Mouse (Mus musculus) liver, embryonic 11.5 days (tissue): ENCODE data around the gene Usp15. TPM values are rescaled to one million over a fixed set of nuclear protein-coding genes. Genes with fewer than 3 reads are reported as not detected.

Source experiments
- ATAC-seq: fragments of 200-750 bp; cut with Nextera tagmentation; replicated peaks from 2 replicates; pipeline ENCODE4 v1.8.0; 2017; ENCODE audit warnings: moderate number of reproducible peaks, mild to moderate bottlenecking, moderate TSS enrichment, moderate library complexity; ENCODE audit not compliant: low FRiP score
- DNase-seq: peaks from one replicate; pipeline ENCODE4 v3.0.0-alpha.2; 2017; ENCODE audit warnings: low spot score
- H3K27ac ChIP-seq: fragments of 300-500 bp; sonication (generic); 2 replicates; pipeline ENCODE4 v1.5.1; 2014; ENCODE audit warnings: mild to moderate bottlenecking, low read depth, low read length, control low read depth
- H3K27me3 ChIP-seq: fragments of 300-500 bp; sonication (generic); replicated peaks from 2 replicates; pipeline ENCODE4 v1.6.1; 2014; ENCODE audit warnings: low read length, mixed read lengths; ENCODE audit not compliant: control insufficient read depth, insufficient read depth
- H3K36me3 ChIP-seq: fragments of 300-500 bp; sonication (generic); 2 replicates; pipeline ENCODE4 v1.6.1; 2014; ENCODE audit warnings: mild to moderate bottlenecking, low read length, moderate library complexity, mixed read lengths; ENCODE audit not compliant: control insufficient read depth, insufficient read depth
- H3K4me1 ChIP-seq: fragments of 300-500 bp; sonication (generic); replicated peaks from 2 replicates; pipeline ENCODE4 v1.6.1; 2014; ENCODE audit warnings: low read length, mixed read lengths; ENCODE audit not compliant: control insufficient read depth, insufficient read depth
- H3K4me2 ChIP-seq: fragments of 300-500 bp; sonication (generic); 2 replicates; pipeline ENCODE4 v1.6.1; 2014; ENCODE audit warnings: mild to moderate bottlenecking, control low read depth, moderate library complexity
- H3K4me3 ChIP-seq: fragments of 300-500 bp; sonication (generic); 2 replicates; pipeline ENCODE4 v1.5.1; 2014; ENCODE audit warnings: low read depth, low read length, control low read depth
- H3K9ac ChIP-seq: fragments of 300-500 bp; sonication (generic); 2 replicates; pipeline ENCODE4 v1.6.1; 2014; ENCODE audit warnings: low read depth, low read length, control low read depth
- H3K9me3 ChIP-seq: fragments of 300-500 bp; sonication (generic); 2 replicates; pipeline ENCODE4 v1.6.1; 2016; ENCODE audit warnings: low read length, inconsistent platforms, mixed read lengths; ENCODE audit not compliant: control insufficient read depth
- WGBS: fragments of 180-500 bp; shearing (Covaris S2); extraction: QIAGEN DNeasy Blood & Tissue Kit; methylation state at CpG from one replicate; pipeline ENCODE4 v1.1.7; 2014; 5-methylcytosine and 5-hydroxymethylcytosine counted together
- microRNA-seq: library from miRNA; unstranded; fragments of <30 nt; microRNA quantifications from one replicate; pipeline ENCODE4, GENCODE M21; 2017; ENCODE audit warnings: borderline number of aligned reads
- polyA plus RNA-seq: library from polyadenylated mRNA; unstranded; fragments of >200 nt; fragmentation: Nextera tagmentation; extraction: Ambion mirVana; gene quantifications from 2 replicates; pipeline ENCODE4 v1.2.1, GENCODE M21; 2014

Gene Usp15
- polyA plus RNA-seq, 1 experiment from 2014 or later, result 139 TPM

- Histone ChIP-seq H3K4me1 (no peaks in the 10 kb centered on the region), H3K36me3 (no peaks in the 10 kb centered on the region), H3K27me3 (no peaks in the 10 kb centered on the region), H3K4me3 (no peak overlapping the region), H3K9ac (no peak overlapping the region), H3K4me2 (no peak overlapping the region), H3K9me3 (no peaks in the 10 kb centered on the region), H3K27ac (no peak overlapping the region)
- WGBS, result 80% methylated on average over 1 of the region's 1 CpGs
- ATAC-seq (no peak), DNase-seq (no peak)
These were observed 139.7 kb downstream of the Usp15 start for GRCm38 (mm10) chr10:123057082-123057481.

GRCm38 (mm10) chr10:123056463-123056862 lies 140.3 kb downstream of the Usp15 start:
- no peak for ATAC-seq
- no peaks in the 10 kb centered on the region for H3K36me3 ChIP-seq
- H3K27ac ChIP-seq, result no peak overlapping the region

GRCm38 (mm10) chr10:123055205-123056000 lies 141.4 kb downstream of the Usp15 start:
- no peak for DNase-seq
- ATAC-seq, result no peak
- Histone ChIP-seq H3K27me3 (no peaks in the 10 kb centered on the region), H3K4me2 (no peak overlapping the region), H3K27ac (no peak overlapping the region), H3K4me3 (no peak overlapping the region), H3K4me1 (no peaks in the 10 kb centered on the region), H3K9ac (no peak overlapping the region), H3K9me3 (no peaks in the 10 kb centered on the region), H3K36me3 (peaks cover 4% of the 10 kb centered on the region; the same call in 1 of the 2 replicates)
- 83% methylated on average over 9 of the region's 9 CpGs for WGBS

More at GRCm38 (mm10) chr10:123056463-123056862, 140.3 kb downstream of the Usp15 start:
- Histone ChIP-seq H3K9me3 (no peaks in the 10 kb centered on the region), H3K4me1 (no peaks in the 10 kb centered on the region), H3K4me3 (no peak overlapping the region), H3K9ac (no peak overlapping the region), H3K4me2 (no peak overlapping the region), H3K27me3 (no peaks in the 10 kb centered on the region)
- DNase-seq, result no peak
- 86% methylated on average over 10 of the region's 10 CpGs for WGBS

Small RNA genes lying within 50 kb of the gene (microRNA-seq; reads per million reads assigned to microRNA genes)
- not detected for gene Gm27920

Other genes starting within 250 kb of the Usp15 start
- 17.9 and 19.3 TPM in 2 replicates for gene Mon2, start 120.5 kb downstream of the Usp15 start, polyA plus RNA-seq
- 0.58 and 0.75 TPM in 2 replicates for gene Fam19a2, start 67.0 kb upstream of the Usp15 start, polyA plus RNA-seq